Mouse (Mus musculus): Measurements from ENCODE around the gene Dmac2. TPM values are rescaled to one million over a fixed set of nuclear protein-coding genes. Genes with fewer than 3 reads are reported as not detected.

Dmac2 gene
- polyA plus RNA-seq, 1 experiment from 2014 or later: 38.4 TPM

- Histone ChIP-seq H3K27ac (no peak overlapping the region), H3K9ac (no peak overlapping the region), H3K9me3 (no peaks in the 10 kb centered on the region), H3K27me3 (replicated peaks) (no peaks in the 10 kb centered on the region), H3K36me3 (no peaks in the 10 kb centered on the region), H3K4me3 (replicated peaks) (no peak overlapping the region), H3K4me1 (replicated peaks) (no peaks in the 10 kb centered on the region), H3K4me2 (replicated peaks) (no peak overlapping the region)
- ATAC-seq: peak; percentile 55
- 9% methylated on average over 10 of the region's 10 CpGs for WGBS
Observed at GRCm38 (mm10) chr7:25599663-25600062, 19.6 kb upstream of the Dmac2 start.

GRCm38 (mm10) chr7:25600666-25601065 is 18.5 kb upstream of the Dmac2 start:
- 82% methylated on average over 11 of the region's 11 CpGs for WGBS
- no peak overlapping the region for H3K4me2 ChIP-seq (replicated peaks)
- H3K36me3 ChIP-seq: no peaks in the 10 kb centered on the region
- no peaks in the 10 kb centered on the region for H3K27me3 ChIP-seq (replicated peaks)
- no peak for ATAC-seq
- H3K27ac ChIP-seq: no peak overlapping the region
- no peak overlapping the region for H3K4me3 ChIP-seq (replicated peaks)
- H3K9me3 ChIP-seq: no peaks in the 10 kb centered on the region
- H3K9ac ChIP-seq: no peak overlapping the region
- H3K4me1 ChIP-seq (replicated peaks): no peaks in the 10 kb centered on the region

GRCm38 (mm10) chr7:25601346-25601745 is 17.9 kb upstream of the Dmac2 start:
- Histone ChIP-seq H3K4me1 (replicated peaks) (no peaks in the 10 kb centered on the region), H3K27me3 (replicated peaks) (no peaks in the 10 kb centered on the region), H3K4me2 (replicated peaks) (no peak overlapping the region), H3K36me3 (no peaks in the 10 kb centered on the region), H3K9me3 (no peaks in the 10 kb centered on the region), H3K9ac (no peak overlapping the region), H3K27ac (no peak overlapping the region), H3K4me3 (replicated peaks) (no peak overlapping the region)
- 86% methylated on average over 16 of the region's 16 CpGs for WGBS
- no peak for ATAC-seq

- 81% methylated on average over 4 of the region's 4 CpGs for WGBS
Observed at GRCm38 (mm10) chr7:25606625-25607063, 12.6 kb upstream of the Dmac2 start.

GRCm38 (mm10) chr7:25607196-25607595 is 12.0 kb upstream of the Dmac2 start:
- Histone ChIP-seq H3K9ac (no peak overlapping the region), H3K9me3 (no peaks in the 10 kb centered on the region), H3K4me2 (replicated peaks) (no peak overlapping the region), H3K4me3 (replicated peaks) (no peak overlapping the region), H3K27me3 (replicated peaks) (no peaks in the 10 kb centered on the region), H3K36me3 (no peaks in the 10 kb centered on the region), H3K27ac (no peak overlapping the region), H3K4me1 (replicated peaks) (no peaks in the 10 kb centered on the region)
- WGBS: 73% methylated on average over 2 of the region's 2 CpGs
- no peak for ATAC-seq

More at GRCm38 (mm10) chr7:25606625-25607063, 12.6 kb upstream of the Dmac2 start:
- Histone ChIP-seq H3K4me3 (replicated peaks) (no peak overlapping the region), H3K9me3 (no peaks in the 10 kb centered on the region), H3K36me3 (no peaks in the 10 kb centered on the region), H3K4me1 (replicated peaks) (no peaks in the 10 kb centered on the region), H3K9ac (no peak overlapping the region), H3K4me2 (replicated peaks) (no peak overlapping the region), H3K27me3 (replicated peaks) (no peaks in the 10 kb centered on the region), H3K27ac (no peak overlapping the region)
- no peak for ATAC-seq

GRCm38 (mm10) chr7:25610056-25610455 is 9.2 kb upstream of the Dmac2 start:
- no peak overlapping the region for H3K4me3 ChIP-seq (replicated peaks)
- 36% methylated on average over 6 of the region's 6 CpGs for WGBS
- H3K36me3 ChIP-seq: no peaks in the 10 kb centered on the region
- no peak overlapping the region for H3K4me2 ChIP-seq (replicated peaks)
- no peak overlapping the region for H3K27ac ChIP-seq
- no peak overlapping the region for H3K9ac ChIP-seq
- H3K27me3 ChIP-seq (replicated peaks): no peaks in the 10 kb centered on the region
- H3K4me1 ChIP-seq (replicated peaks): no peaks in the 10 kb centered on the region
- ATAC-seq: no peak
- no peaks in the 10 kb centered on the region for H3K9me3 ChIP-seq

- no peak overlapping the region for H3K27ac ChIP-seq
- H3K4me1 ChIP-seq (replicated peaks): 0 out of 2 replicates have a peak, but pooled peaks cover 4% of the 10 kb centered on the region
- 38% methylated on average over 7 of the region's 7 CpGs for WGBS
- no peak overlapping the region for H3K9ac ChIP-seq
- H3K4me3 ChIP-seq (replicated peaks): no peak overlapping the region
- H3K4me2 ChIP-seq (replicated peaks): no peak overlapping the region
- no peaks in the 10 kb centered on the region for H3K36me3 ChIP-seq
- ATAC-seq: no peak
- H3K27me3 ChIP-seq (replicated peaks): no peaks in the 10 kb centered on the region
- H3K9me3 ChIP-seq: no peaks in the 10 kb centered on the region
Observed at GRCm38 (mm10) chr7:25611501-25611900, 7.7 kb upstream of the Dmac2 start.

- H3K36me3 ChIP-seq: no peaks in the 10 kb centered on the region
- H3K27ac ChIP-seq: no peak overlapping the region
- H3K27me3 ChIP-seq (replicated peaks): no peaks in the 10 kb centered on the region
- H3K4me2 ChIP-seq (replicated peaks): no peak overlapping the region
- 87% methylated on average over 5 of the region's 5 CpGs for WGBS
- H3K9me3 ChIP-seq: no peaks in the 10 kb centered on the region
- H3K4me1 ChIP-seq (replicated peaks): 0 out of 2 replicates have a peak, but pooled peaks cover 6% of the 10 kb centered on the region
- no peak overlapping the region for H3K9ac ChIP-seq
- H3K4me3 ChIP-seq (replicated peaks): no peak overlapping the region
- no peak for ATAC-seq
Observed at GRCm38 (mm10) chr7:25614086-25614485, 5.1 kb upstream of the Dmac2 start.

GRCm38 (mm10) chr7:25614831-25615705 is 4.1 kb upstream of the Dmac2 start:
- ATAC-seq: peak; percentile 24
- H3K4me3 ChIP-seq (replicated peaks): no peak overlapping the region
- no peaks in the 10 kb centered on the region for H3K9me3 ChIP-seq
- H3K9ac ChIP-seq: no peak overlapping the region
- WGBS: 71% methylated on average over 21 of the region's 21 CpGs
- no peaks in the 10 kb centered on the region for H3K36me3 ChIP-seq
- H3K4me2 ChIP-seq (replicated peaks): peak overlapping the region; percentile 36
- H3K4me1 ChIP-seq (replicated peaks): peaks cover 9% of the 10 kb centered on the region; the same call in 1 of the 2 replicates
- no peaks in the 10 kb centered on the region for H3K27me3 ChIP-seq (replicated peaks)
- H3K27ac ChIP-seq: peak overlapping the region; percentile 66

- no peak within 1 kb of the TSS for H3K4me3 ChIP-seq (replicated peaks)
- peak within 1 kb of the TSS; percentile 36 for H3K4me2 ChIP-seq (replicated peaks)
- 60% methylated on average over 5 of the region's 5 CpGs for WGBS
- H3K27me3 ChIP-seq (replicated peaks): no peaks in the 10 kb centered on the region
- H3K4me1 ChIP-seq (replicated peaks): peaks cover 11% of the 10 kb centered on the region; the same call in 1 of the 2 replicates
- peak; percentile 79 for ATAC-seq
- no peaks in the 10 kb centered on the region for H3K9me3 ChIP-seq
- H3K36me3 ChIP-seq: no peaks in the 10 kb centered on the region
- no peak within 1 kb of the TSS for H3K9ac ChIP-seq
- H3K27ac ChIP-seq: peak within 1 kb of the TSS; percentile 66
Observed at GRCm38 (mm10) chr7:25615706-25616011, 3.6 kb upstream of the Dmac2 start, which contains the start of gene Erich4. Gene Erich4 (minus strand): TSS chr7:25615892.

- Histone ChIP-seq H3K4me2 (replicated peaks) (no peak overlapping the region), H3K27me3 (replicated peaks) (no peaks in the 10 kb centered on the region), H3K27ac (no peak overlapping the region), H3K4me3 (replicated peaks) (no peak overlapping the region), H3K4me1 (replicated peaks) (peaks cover 11% of the 10 kb centered on the region; the same call in 1 of the 2 replicates), H3K36me3 (no peaks in the 10 kb centered on the region), H3K9ac (no peak overlapping the region), H3K9me3 (no peaks in the 10 kb centered on the region)
- ATAC-seq: no peak
- WGBS: 85% methylated on average over 10 of the region's 10 CpGs
Observed at GRCm38 (mm10) chr7:25617376-25618160, 1.6 kb upstream of the Dmac2 start.

GRCm38 (mm10) chr7:25619722-25619991 is 443 bp downstream of the Dmac2 start:
- no peaks in the 10 kb centered on the region for H3K27me3 ChIP-seq (replicated peaks)
- ATAC-seq: no peak
- H3K36me3 ChIP-seq: no peaks in the 10 kb centered on the region
- 16% methylated on average over 5 of the region's 5 CpGs for WGBS
- H3K4me2 ChIP-seq (replicated peaks): peak overlapping the region; percentile 59
- peak overlapping the region; percentile 58 for H3K4me3 ChIP-seq (replicated peaks)
- H3K4me1 ChIP-seq (replicated peaks): peaks cover 11% of the 10 kb centered on the region; the same call in 1 of the 2 replicates
- peak overlapping the region; percentile 28; the same call in 1 of the 2 replicates for H3K27ac ChIP-seq
- H3K9ac ChIP-seq: peak overlapping the region; percentile 45
- no peaks in the 10 kb centered on the region for H3K9me3 ChIP-seq

All from intestine, embryonic 15.5 days (tissue).